Comparison of ENCODE assay signal across 7 mouse cellular contexts in genomic region chr9:14199983-14200700, GRCm38 (mm10).
DNase-seq lines count a peak whose midpoint lies in the region; ATAC-seq lines count a peak whose summit lies in the region.

No protein-coding gene starts in this region.

- intact Hi-C loops in left cerebral cortex, postnatal 14 days (cut with DNase I) = no loop called here

- ATAC-seq in monocyte, adult 5-6 weeks (replicated peaks; ENCODE audit: insufficient number of reproducible peaks, low FRiP score, low TSS enrichment, poor library complexity, severe bottlenecking) = no peak

- DNase-seq in 416B (ENCODE audit: low read depth) = peak; percentile 32
- DNase-seq in CD4-positive helper T cell, adult 2 months (ENCODE audit: low read depth, low spot score) = peak; percentile 76
- peak; percentile 78 for DNase-seq in fibroblast of lung, adult 2 months (ENCODE audit: low read depth)
- DNase-seq in lung, postnatal 25 days (ENCODE audit: low spot score) = peak; percentile 8
- DNase-seq in left cerebral cortex, postnatal 14 days (ENCODE audit: low spot score in 2 of 2) = no peak
- DNase-seq in B cell, adult 2 months = no peak

Comparison
In these comparisons a context has a peak if more than half of its experiments do, and no peak if none do; other contexts are left out.
1. DNase-seq: peak in 416B (single experiment), CD4-positive helper T cell, adult 2 months (single experiment), fibroblast of lung, adult 2 months (single experiment) and lung, postnatal 25 days (single experiment); none in left cerebral cortex, postnatal 14 days (0 of 2) and B cell, adult 2 months (0 of 2).